Mouse (Mus musculus) neural tube, embryonic 13.5 days (tissue): Measurements from ENCODE around the gene Olfr211. TPM values are rescaled to one million over a fixed set of nuclear protein-coding genes. Genes with fewer than 3 reads are reported as not detected.
"Not testable (repeated sequence)": the region's sequence is repeated elsewhere in the genome, so short reads cannot be mapped to it uniquely, and the experiment has no call there.

Source experiments
- ATAC-seq: fragments of 200-750 bp; cut with Nextera tagmentation; 2 replicates; pipeline ENCODE4 v1.8.0; 2017; ENCODE audit warnings: low read depth, mild to moderate bottlenecking, moderate TSS enrichment, moderate library complexity
- H3K27ac ChIP-seq: fragments of 300-500 bp; sonication (generic); replicated peaks from 2 replicates; pipeline ENCODE4 v1.5.1; 2015; ENCODE audit warnings: moderate library complexity, mild to moderate bottlenecking, inconsistent platforms
- H3K27me3 ChIP-seq: fragments of 300-500 bp; sonication (generic); 2 replicates; pipeline ENCODE4 v1.6.1; 2015; ENCODE audit warnings: mild to moderate bottlenecking, inconsistent platforms
- H3K36me3 ChIP-seq: fragments of 300-500 bp; sonication (generic); 2 replicates; pipeline ENCODE4 v1.6.1; 2015; ENCODE audit warnings: mild to moderate bottlenecking, inconsistent platforms
- H3K4me1 ChIP-seq: fragments of 300-500 bp; sonication (generic); replicated peaks from 2 replicates; pipeline ENCODE4 v1.6.1; 2015; ENCODE audit warnings: inconsistent platforms
- H3K4me2 ChIP-seq: fragments of 300-500 bp; sonication (generic); 2 replicates; pipeline ENCODE4 v1.6.1; 2015; ENCODE audit warnings: inconsistent platforms, mild to moderate bottlenecking, moderate library complexity
- H3K4me3 ChIP-seq: fragments of 300-500 bp; sonication (generic); 2 replicates; pipeline ENCODE4 v1.5.1; 2015; ENCODE audit warnings: mild to moderate bottlenecking, inconsistent platforms
- H3K9ac ChIP-seq: fragments of 300-500 bp; sonication (generic); 2 replicates; pipeline ENCODE4 v1.6.1; 2015; ENCODE audit warnings: moderate library complexity, mild to moderate bottlenecking, inconsistent platforms
- H3K9me3 ChIP-seq: fragments of 300-500 bp; sonication (generic); 2 replicates; pipeline ENCODE4 v1.6.1; 2016; ENCODE audit warnings: inconsistent platforms
- WGBS: fragments of 180-500 bp; shearing (Covaris S2); methylation state at CpG from one replicate; pipeline ENCODE4 v1.1.7; 2015; 5-methylcytosine and 5-hydroxymethylcytosine counted together
- polyA plus RNA-seq: library from polyadenylated mRNA; unstranded; fragments of >200 nt; fragmentation: Nextera tagmentation; extraction: Ambion mirVana; gene quantifications from 2 replicates; pipeline ENCODE4 v1.2.1, GENCODE M21; 2015

Gene Olfr211
- polyA plus RNA-seq, 1 experiment from 2014 or later, result not detected

DNA sequence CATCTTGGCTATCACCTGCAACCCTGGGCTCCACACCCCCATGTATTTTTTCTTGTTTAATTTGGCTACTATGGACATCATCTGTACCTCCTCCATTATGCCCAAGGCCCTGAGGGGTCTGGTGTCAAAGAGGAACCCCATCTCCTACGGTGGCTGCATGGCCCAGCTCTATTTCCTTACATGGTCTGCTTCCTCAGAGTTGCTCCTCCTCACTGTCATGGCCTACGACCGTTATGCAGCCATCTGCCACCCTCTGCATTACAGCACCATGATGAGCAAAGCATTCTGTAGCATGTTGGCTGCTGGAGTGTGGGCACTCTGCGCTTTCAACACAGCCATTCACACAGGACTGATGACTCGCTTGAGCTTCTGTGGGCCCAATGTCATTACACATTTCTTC lies 4.9 kb downstream of the Olfr211 start:
- 0 out of 2 replicates have a peak, but pooled peaks cover 6% of the 10 kb centered on the region for H3K4me1 ChIP-seq
- no peak overlapping the region for H3K27ac ChIP-seq
- no peak overlapping the region for H3K9ac ChIP-seq
- H3K4me3 ChIP-seq, result no peak overlapping the region
- H3K9me3 ChIP-seq, result no peaks in the 10 kb centered on the region
- H3K4me2 ChIP-seq, result no peak overlapping the region
- H3K27me3 ChIP-seq, result no peaks in the 10 kb centered on the region
- no peaks in the 10 kb centered on the region for H3K36me3 ChIP-seq
- ATAC-seq, result no peak
- WGBS, result 92% methylated on average over 5 of the region's 5 CpGs

DNA sequence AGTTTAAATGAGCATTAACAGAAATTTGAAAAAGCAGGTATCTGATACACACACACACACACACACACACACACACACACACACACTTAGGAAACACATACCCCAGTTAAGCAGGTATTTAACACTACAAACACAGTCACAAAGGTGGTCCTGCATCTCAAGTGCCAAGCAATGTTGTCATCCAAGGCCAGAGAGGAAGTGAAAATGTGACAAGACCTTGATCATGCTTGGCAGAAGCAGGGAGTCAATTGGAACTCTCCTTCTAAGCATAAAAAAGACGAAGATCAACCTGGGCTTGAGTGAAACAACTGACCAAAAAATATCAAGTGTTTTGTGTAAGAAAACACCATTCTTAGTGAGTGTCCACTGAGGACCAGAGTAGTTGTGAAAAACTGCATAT lies 7.1 kb downstream of the Olfr211 start:
- no peak overlapping the region for H3K27ac ChIP-seq
- no peak overlapping the region for H3K4me2 ChIP-seq
- WGBS, result 78% methylated on average over 1 of the region's 1 CpGs
- 0 out of 2 replicates have a peak, but pooled peaks cover 4% of the 10 kb centered on the region for H3K9me3 ChIP-seq
- no peaks in the 10 kb centered on the region for H3K36me3 ChIP-seq
- no peaks in the 10 kb centered on the region for H3K27me3 ChIP-seq
- no peak overlapping the region for H3K9ac ChIP-seq
- H3K4me1 ChIP-seq, result no peaks in the 10 kb centered on the region
- ATAC-seq, result no peak
- H3K4me3 ChIP-seq, result no peak overlapping the region

- 93% methylated on average over 20 of the region's 20 CpGs for WGBS
- H3K4me3 ChIP-seq, H3K36me3 ChIP-seq, H3K27me3 ChIP-seq, H3K4me1 ChIP-seq, H3K9ac ChIP-seq, H3K27ac ChIP-seq, H3K4me2 ChIP-seq, ATAC-seq: not testable (repeated sequence)
- peaks cover 17% of the 10 kb centered on the region for H3K9me3 ChIP-seq
Measured at GRCm38 (mm10) chr6:116506302-116507003, 17.6 kb downstream of the Olfr211 start, which contains the start of gene Olfr212. Olfr212 (plus strand) TSS chr6:116506516.

DNA sequence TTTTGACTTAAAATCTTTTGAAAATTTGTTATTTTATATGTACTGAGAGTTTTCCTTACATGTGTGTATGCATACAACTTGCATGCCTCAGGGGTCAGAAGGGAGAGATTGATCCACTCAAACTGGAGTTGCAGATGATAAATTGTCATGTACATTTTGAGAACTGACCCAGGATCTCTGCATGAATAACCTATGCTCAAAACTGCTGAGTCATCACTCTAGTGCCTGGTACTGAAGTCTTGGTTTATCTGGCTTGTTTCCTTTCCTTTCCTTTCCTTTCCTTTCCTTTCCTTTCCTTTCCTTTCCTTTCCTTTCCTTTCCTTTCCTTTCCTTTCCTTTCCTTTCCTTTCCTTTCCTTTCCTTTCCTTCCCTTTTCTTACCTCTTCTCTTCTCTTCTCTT lies 25.9 kb downstream of the Olfr211 start:
- Histone ChIP-seq H3K27ac (no peak overlapping the region), H3K4me2 (no peak overlapping the region), H3K36me3 (no peaks in the 10 kb centered on the region), H3K9ac (no peak overlapping the region), H3K4me1 (no peaks in the 10 kb centered on the region), H3K9me3 (no peaks in the 10 kb centered on the region), H3K27me3 (no peaks in the 10 kb centered on the region), H3K4me3 (no peak overlapping the region)
- no peak for ATAC-seq

DNA sequence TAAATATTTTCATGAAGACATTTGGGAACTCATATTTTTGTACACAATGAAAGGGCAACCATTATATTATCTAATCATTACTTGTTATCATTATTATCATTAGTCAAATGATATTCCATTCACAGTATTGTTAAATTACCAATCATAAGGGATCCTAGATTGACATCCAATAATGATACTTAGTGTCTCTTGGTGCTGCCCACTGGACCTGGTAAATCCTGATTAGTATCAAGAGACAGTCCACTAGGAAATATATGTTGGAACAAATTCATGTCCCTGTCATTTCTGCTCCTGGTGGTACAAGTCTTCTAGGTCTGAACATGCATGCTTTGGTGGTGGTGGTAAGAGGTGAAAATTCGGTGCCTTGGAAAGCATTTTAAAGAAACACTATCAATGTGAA lies 49.3 kb downstream of the Olfr211 start, which contains the start of gene Olfr213:
Olfr213 (plus strand) TSS at position 301 of the 400 bp plus-strand sequence.
- H3K9ac ChIP-seq, result no peak within 1 kb of the TSS
- H3K4me3 ChIP-seq, result no peak within 1 kb of the TSS
- H3K4me2 ChIP-seq, result no peak within 1 kb of the TSS
- no peaks in the 10 kb centered on the region for H3K36me3 ChIP-seq
- no peaks in the 10 kb centered on the region for H3K27me3 ChIP-seq
- H3K27ac ChIP-seq, result no peak within 1 kb of the TSS
- H3K4me1 ChIP-seq, result no peaks in the 10 kb centered on the region
- no peak for ATAC-seq
- H3K9me3 ChIP-seq, result no peaks in the 10 kb centered on the region
- 88% methylated on average over 1 of the region's 1 CpGs for WGBS

DNA sequence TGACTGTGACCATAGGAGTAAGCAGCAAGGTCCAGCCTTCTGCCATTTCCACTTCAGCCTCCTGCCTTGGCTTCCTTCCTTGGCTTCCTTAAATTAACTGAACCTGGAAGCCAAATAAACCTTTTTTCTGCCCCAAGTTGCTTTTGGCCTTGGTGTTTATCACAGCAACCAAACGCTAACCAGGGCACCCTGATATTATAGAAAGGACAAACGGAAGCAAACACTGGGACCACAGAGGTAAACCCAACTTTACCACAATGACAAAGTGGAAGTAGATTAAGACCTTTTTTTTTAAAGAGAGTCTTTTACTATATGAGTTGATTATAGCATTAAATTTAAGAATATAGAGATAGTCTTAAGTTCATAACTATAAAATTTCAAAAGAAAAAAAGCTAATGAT lies 53.6 kb downstream of the Olfr211 start:
- no peak overlapping the region for H3K9ac ChIP-seq
- H3K27ac ChIP-seq, result no peak overlapping the region
- no peak overlapping the region for H3K4me3 ChIP-seq
- H3K4me2 ChIP-seq, result no peak overlapping the region
- H3K4me1 ChIP-seq, result no peaks in the 10 kb centered on the region
- no peak for ATAC-seq
- H3K27me3 ChIP-seq, result no peaks in the 10 kb centered on the region
- 87% methylated on average over 2 of the region's 2 CpGs for WGBS
- H3K9me3 ChIP-seq, result no peaks in the 10 kb centered on the region
- no peaks in the 10 kb centered on the region for H3K36me3 ChIP-seq

Other genes with a start within 250 kb of the Olfr211 start
- gene Zfand4, start 224.9 kb upstream of the Olfr211 start, polyA plus RNA-seq, result 5.4 and 6.5 TPM in 2 replicates
- gene March8, start 151.1 kb upstream of the Olfr211 start, polyA plus RNA-seq, result 58.1 and 58.7 TPM in 2 replicates
- 0.50 and 0.54 TPM in 2 replicates for gene Alox5, start 27.9 kb upstream of the Olfr211 start, polyA plus RNA-seq
- gene Olfr212, start 17.4 kb downstream of the Olfr211 start, polyA plus RNA-seq, result 0.10 TPM in 1 of 2 replicates, not detected in the other
- gene Olfr213, start 49.4 kb downstream of the Olfr211 start, polyA plus RNA-seq, result not detected in 2 replicates
- gene Gm5580, start 62.0 kb downstream of the Olfr211 start, polyA plus RNA-seq, result 0.48 and 0.60 TPM in 2 replicates
- gene Olfr214, start 65.1 kb downstream of the Olfr211 start, polyA plus RNA-seq, result not detected in 2 replicates
- not detected in 2 replicates for gene Olfr215, start 95.1 kb downstream of the Olfr211 start, polyA plus RNA-seq
- 160 and 182 TPM in 2 replicates for gene Zfp422, start 139.9 kb downstream of the Olfr211 start, polyA plus RNA-seq
- 11.0 and 14.5 TPM in 2 replicates for gene Depp1, start 161.5 kb downstream of the Olfr211 start, polyA plus RNA-seq
- gene Rassf4, start 184.9 kb downstream of the Olfr211 start, polyA plus RNA-seq, result 24.0 and 25.3 TPM in 2 replicates
- 0.29 and 1.0 TPM in 2 replicates for gene Tmem72, start 227.8 kb downstream of the Olfr211 start, polyA plus RNA-seq